Mouse (Mus musculus) neural tube, embryonic 11.5 days (tissue): ENCODE measurements at regions not wholly inside any gene's neighbourhood (a gene's known extent, or its start where the extent isn't known, plus 50 kb on each side); places are given as distances from the start of the nearest gene placed in this dataset.

ENCODE experiments used
- ATAC-seq: fragments of 200-750 bp; cut with Nextera tagmentation; 2 replicates; pipeline ENCODE4 v1.8.0; 2017; ENCODE audit warnings: moderate number of reproducible peaks, mild to moderate bottlenecking, moderate TSS enrichment, moderate library complexity; ENCODE audit not compliant: insufficient read depth, low FRiP score, low TSS enrichment
- DNase-seq: peaks from one replicate; pipeline ENCODE4 v3.0.0-alpha.2; 2015; ENCODE audit warnings: low spot score
- H3K27ac ChIP-seq: fragments of 300-500 bp; sonication (generic); 2 replicates; pipeline ENCODE4 v1.5.1; 2014; ENCODE audit warnings: low read depth, mild to moderate bottlenecking, low read length
- H3K27me3 ChIP-seq: fragments of 300-500 bp; sonication (generic); 2 replicates; pipeline ENCODE4 v1.6.1; 2014; ENCODE audit warnings: mild to moderate bottlenecking, low read length, mixed read lengths; ENCODE audit not compliant: control insufficient read depth, insufficient read depth
- H3K36me3 ChIP-seq: fragments of 300-500 bp; sonication (generic); 2 replicates; pipeline ENCODE4 v1.6.1; 2014; ENCODE audit warnings: mild to moderate bottlenecking, low read length, moderate library complexity, mixed read lengths; ENCODE audit not compliant: control insufficient read depth, insufficient read depth
- H3K4me1 ChIP-seq: fragments of 300-500 bp; sonication (generic); 2 replicates; pipeline ENCODE4 v1.6.1; 2014; ENCODE audit warnings: low read length, mixed read lengths; ENCODE audit not compliant: control insufficient read depth, insufficient read depth
- H3K4me2 ChIP-seq: fragments of 300-500 bp; sonication (generic); 2 replicates; pipeline ENCODE4 v1.6.1; 2014; ENCODE audit warnings: low read depth, mild to moderate bottlenecking, moderate library complexity
- H3K4me3 ChIP-seq: fragments of 300-500 bp; sonication (generic); 2 replicates; pipeline ENCODE4 v1.5.1; 2014; ENCODE audit warnings: low read depth, low read length
- H3K9ac ChIP-seq: fragments of 300-500 bp; sonication (generic); 2 replicates; pipeline ENCODE4 v1.6.1; 2014; ENCODE audit warnings: mild to moderate bottlenecking, low read length
- H3K9me3 ChIP-seq: fragments of 300-500 bp; sonication (generic); 2 replicates; pipeline ENCODE4 v1.6.1; 2016; ENCODE audit warnings: low read length; ENCODE audit not compliant: control insufficient read depth
- WGBS: fragments of 180-500 bp; shearing (Covaris S2); extraction: QIAGEN DNeasy Blood & Tissue Kit; methylation state at CpG from one replicate; pipeline ENCODE4 v1.1.7; 2014; 5-methylcytosine and 5-hydroxymethylcytosine counted together

- Histone ChIP-seq H3K9me3 (no peaks in the 10 kb centered on the region), H3K4me2 (no peak overlapping the region), H3K9ac (no peak overlapping the region), H3K27ac (no peak overlapping the region), H3K4me1 (no peaks in the 10 kb centered on the region), H3K27me3 (no peaks in the 10 kb centered on the region), H3K36me3 (no peaks in the 10 kb centered on the region), H3K4me3 (no peak overlapping the region)
- ATAC-seq (no peak), DNase-seq (no peak)
- WGBS: 83% methylated on average over 5 of the region's 5 CpGs
Measured at GRCm38 (mm10) chr12:26810565-26811177, 341.7 kb downstream of the Cmpk2 start.

- WGBS: 14% methylated on average over 4 of the region's 4 CpGs
- no peak overlapping the region for H3K9ac ChIP-seq
- H3K27ac ChIP-seq: no peak overlapping the region
- no peaks in the 10 kb centered on the region for H3K27me3 ChIP-seq
- no peaks in the 10 kb centered on the region for H3K9me3 ChIP-seq
- DNase-seq (no peak), ATAC-seq (no peak)
- no peaks in the 10 kb centered on the region for H3K36me3 ChIP-seq
- H3K4me2 ChIP-seq: no peak overlapping the region
- H3K4me1 ChIP-seq: no peaks in the 10 kb centered on the region
- H3K4me3 ChIP-seq: no peak overlapping the region
Measured at GRCm38 (mm10) chr12:26809670-26810069, 340.7 kb downstream of the Cmpk2 start.

GRCm38 (mm10) chr12:26802542-26802941, 333.5 kb downstream of the Cmpk2 start:
- H3K4me1 ChIP-seq: no peaks in the 10 kb centered on the region
- ATAC-seq (peak; percentile 41), DNase-seq (peak; percentile 44)
- H3K27ac ChIP-seq: peak overlapping the region; percentile 34; the same call in 1 of the 2 replicates
- H3K4me3 ChIP-seq: no peak overlapping the region
- WGBS: 53% methylated on average over 5 of the region's 5 CpGs
- no peak overlapping the region for H3K4me2 ChIP-seq
- H3K9me3 ChIP-seq: no peaks in the 10 kb centered on the region
- H3K27me3 ChIP-seq: no peaks in the 10 kb centered on the region
- H3K9ac ChIP-seq: no peak overlapping the region
- no peaks in the 10 kb centered on the region for H3K36me3 ChIP-seq

- H3K4me2 ChIP-seq: no peak overlapping the region
- no peak overlapping the region for H3K27ac ChIP-seq
- no peaks in the 10 kb centered on the region for H3K36me3 ChIP-seq
- H3K4me3 ChIP-seq: no peak overlapping the region
- no peak for DNase-seq
- no peaks in the 10 kb centered on the region for H3K4me1 ChIP-seq
- no peaks in the 10 kb centered on the region for H3K9me3 ChIP-seq
- WGBS: 76% methylated on average over 6 of the region's 6 CpGs
- H3K9ac ChIP-seq: no peak overlapping the region
- H3K27me3 ChIP-seq: no peaks in the 10 kb centered on the region
- ATAC-seq: no peak
Measured at GRCm38 (mm10) chr12:26799310-26799709, 330.3 kb downstream of the Cmpk2 start.

GRCm38 (mm10) chr12:26796367-26796766, 327.4 kb downstream of the Cmpk2 start:
- Histone ChIP-seq H3K9me3 (no peaks in the 10 kb centered on the region), H3K27me3 (no peaks in the 10 kb centered on the region), H3K4me3 (no peak overlapping the region), H3K9ac (no peak overlapping the region), H3K4me1 (no peaks in the 10 kb centered on the region), H3K27ac (no peak overlapping the region), H3K4me2 (no peak overlapping the region), H3K36me3 (no peaks in the 10 kb centered on the region)
- 51% methylated on average over 2 of the region's 2 CpGs for WGBS
- ATAC-seq: no peak
- peak; percentile 21 for DNase-seq

GRCm38 (mm10) chr12:26789336-26789846, 320.4 kb downstream of the Cmpk2 start:
- no peak overlapping the region for H3K4me3 ChIP-seq
- no peak overlapping the region for H3K27ac ChIP-seq
- DNase-seq (no peak), ATAC-seq (no peak)
- 91% methylated on average over 10 of the region's 10 CpGs for WGBS
- H3K9ac ChIP-seq: no peak overlapping the region
- H3K36me3 ChIP-seq: no peaks in the 10 kb centered on the region
- H3K9me3 ChIP-seq: no peaks in the 10 kb centered on the region
- H3K27me3 ChIP-seq: no peaks in the 10 kb centered on the region
- H3K4me1 ChIP-seq: no peaks in the 10 kb centered on the region
- no peak overlapping the region for H3K4me2 ChIP-seq

- Histone ChIP-seq H3K9me3 (no peaks in the 10 kb centered on the region), H3K4me3 (no peak overlapping the region), H3K9ac (no peak overlapping the region), H3K4me2 (no peak overlapping the region), H3K36me3 (no peaks in the 10 kb centered on the region), H3K27ac (no peak overlapping the region), H3K4me1 (no peaks in the 10 kb centered on the region), H3K27me3 (no peaks in the 10 kb centered on the region)
- 84% methylated on average over 2 of the region's 2 CpGs for WGBS
- ATAC-seq (no peak), DNase-seq (no peak)
Measured at GRCm38 (mm10) chr12:26785550-26785949, 316.5 kb downstream of the Cmpk2 start.

GRCm38 (mm10) chr12:26784426-26784825, 315.4 kb downstream of the Cmpk2 start:
- no peak overlapping the region for H3K9ac ChIP-seq
- DNase-seq: no peak
- no peaks in the 10 kb centered on the region for H3K27me3 ChIP-seq
- 80% methylated on average over 3 of the region's 3 CpGs for WGBS
- no peaks in the 10 kb centered on the region for H3K36me3 ChIP-seq
- no peaks in the 10 kb centered on the region for H3K9me3 ChIP-seq
- H3K4me3 ChIP-seq: no peak overlapping the region
- H3K4me1 ChIP-seq: no peaks in the 10 kb centered on the region
- H3K27ac ChIP-seq: no peak overlapping the region
- ATAC-seq: no peak
- H3K4me2 ChIP-seq: no peak overlapping the region

GRCm38 (mm10) chr12:26783800-26784199, 314.8 kb downstream of the Cmpk2 start:
- H3K9ac ChIP-seq: no peak overlapping the region
- H3K4me3 ChIP-seq: no peak overlapping the region
- no peak overlapping the region for H3K4me2 ChIP-seq
- no peak for ATAC-seq
- no peaks in the 10 kb centered on the region for H3K4me1 ChIP-seq
- DNase-seq: no peak
- H3K27me3 ChIP-seq: no peaks in the 10 kb centered on the region
- no peaks in the 10 kb centered on the region for H3K9me3 ChIP-seq
- no peak overlapping the region for H3K27ac ChIP-seq
- H3K36me3 ChIP-seq: no peaks in the 10 kb centered on the region
- 88% methylated on average over 3 of the region's 3 CpGs for WGBS
